Mouse (Mus musculus): Measurements from ENCODE around the gene Ddb2. TPM values are rescaled to one million over a fixed set of nuclear protein-coding genes. Genes with fewer than 3 reads are reported as not detected.

Gene Ddb2
- 1 to 10 TPM; 5.4 to 6.7 TPM for total RNA-seq (2021)

GRCm38 (mm10) chr2:91236601-91237510, at the start of gene Ddb2:
Gene Ddb2, minus strand, starts transcription at chr2:91236982.
- intact Hi-C loops (cut with DNase I): loop anchor here (5.0 kb wide), 1 partner anchor 120 kb away; the partner anchor contains the start of gene Mybpc3
- peak; percentile 93 to 95 for DNase-seq

- intact Hi-C loops (cut with DNase I): loop anchor here (1.0 to 5.0 kb wide), 2 partner anchors 171 to 195 kb away; partner anchors contain the start of gene Lrp4
- DNase-seq: peak; percentile 84 to 90
Observed at GRCm38 (mm10) chr2:91285885-91286505, 49.2 kb upstream of the Ddb2 start.

- intact Hi-C loops (cut with DNase I): loop anchor here (5.0 kb wide), 1 partner anchor 173 kb away; the partner anchor contains the start of gene Lrp4
- DNase-seq: peak; percentile 57 to 70
Observed at GRCm38 (mm10) chr2:91284375-91285199, 47.8 kb upstream of the Ddb2 start.

DNA sequence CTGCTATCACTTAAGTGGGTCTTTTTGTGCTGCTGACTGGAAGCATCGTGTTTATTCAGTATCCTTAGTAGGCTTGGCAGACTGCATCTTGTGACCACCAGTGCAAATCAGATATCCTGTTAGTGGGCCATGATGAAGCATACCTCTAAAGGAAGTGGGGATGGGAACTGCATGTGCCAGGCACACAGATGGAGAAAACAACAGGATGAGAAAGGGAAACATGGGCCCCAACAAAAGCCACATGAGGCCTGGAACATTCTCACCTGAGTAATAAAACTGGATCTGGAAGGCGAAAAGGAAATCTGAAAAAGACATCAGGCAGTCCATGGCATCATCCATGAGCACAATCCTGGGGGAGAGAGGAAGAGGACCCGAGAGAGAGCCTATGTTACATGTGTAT, 47.2 kb upstream of the Ddb2 start:
- no peak for DNase-seq
- intact Hi-C loops (cut with DNase I): no loop called here

DNA sequence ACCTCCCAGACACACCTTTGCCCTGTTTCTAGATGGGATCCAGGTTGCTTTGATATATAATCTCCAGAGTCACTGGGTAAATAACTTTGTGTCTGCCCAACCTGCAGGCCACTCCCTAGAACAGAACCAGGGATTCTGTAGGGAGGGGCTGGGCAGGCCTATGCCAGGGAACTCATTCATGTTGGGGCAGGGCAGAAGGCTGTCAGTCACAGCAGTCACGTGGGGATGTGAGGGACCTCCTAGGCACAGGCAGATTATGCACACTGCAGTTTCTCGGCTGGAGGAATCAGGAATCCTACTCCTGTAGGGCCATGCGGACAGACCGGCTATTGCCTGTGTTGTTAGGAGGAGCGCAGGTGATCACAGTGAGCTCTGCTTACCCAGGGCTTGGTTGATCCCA, 44.6 kb upstream of the Ddb2 start:
- DNase-seq: no peak
- intact Hi-C loops (cut with DNase I): no loop called here

DNA sequence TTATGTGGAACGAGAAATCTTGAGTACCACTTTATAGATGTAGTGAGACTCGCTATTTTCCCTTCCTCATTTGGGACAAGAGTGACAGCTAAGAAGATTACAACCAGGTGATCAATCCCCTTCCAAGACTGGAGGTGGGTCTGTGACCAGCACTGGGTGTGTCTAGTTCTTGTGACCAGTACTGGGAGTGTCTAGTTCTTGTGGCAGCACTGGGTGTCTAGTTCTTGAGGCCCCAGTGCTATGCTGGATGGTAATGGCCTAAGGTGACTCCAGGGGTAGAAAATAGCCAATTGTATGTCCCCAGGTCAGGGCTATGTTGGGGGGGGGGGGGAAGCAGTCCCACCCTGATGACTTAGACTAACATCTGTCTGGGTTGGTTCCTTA, 42.6 kb upstream of the Ddb2 start:
- no peak for DNase-seq
- intact Hi-C loops (cut with DNase I): no loop called here

DNA sequence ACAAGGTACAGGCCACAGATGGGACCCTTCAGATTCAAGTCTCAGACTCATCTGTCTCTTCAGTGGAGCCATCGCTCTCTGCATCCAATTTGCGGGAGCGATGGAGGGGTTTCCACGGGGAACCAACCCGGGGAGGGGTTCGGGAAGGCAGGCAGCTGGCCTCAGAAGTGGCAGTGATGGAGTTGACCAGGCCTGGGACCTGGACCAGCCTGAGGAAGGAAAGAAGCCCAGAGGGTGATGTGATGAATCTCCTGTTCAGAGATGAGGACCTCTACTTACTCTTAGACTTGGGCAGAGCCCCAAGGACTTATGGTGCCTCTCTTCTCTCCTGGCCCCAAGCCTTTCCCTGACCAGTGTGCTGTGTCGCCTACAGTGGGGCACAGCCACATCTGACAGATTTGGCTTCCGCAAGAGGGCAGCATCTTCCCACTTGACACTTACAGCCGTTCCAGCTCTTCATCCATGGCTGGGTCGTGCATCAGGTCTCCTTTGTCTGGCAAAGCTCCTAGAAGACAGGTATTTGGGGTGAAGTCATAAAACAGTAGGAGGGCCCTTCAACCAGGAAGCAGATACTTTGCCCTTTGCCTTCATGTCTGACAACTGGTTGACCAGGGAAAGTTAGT, 42.1 kb upstream of the Ddb2 start:
- intact Hi-C loops (cut with DNase I): no loop called here
- peak; percentile 64 to 75 for DNase-seq

DNA sequence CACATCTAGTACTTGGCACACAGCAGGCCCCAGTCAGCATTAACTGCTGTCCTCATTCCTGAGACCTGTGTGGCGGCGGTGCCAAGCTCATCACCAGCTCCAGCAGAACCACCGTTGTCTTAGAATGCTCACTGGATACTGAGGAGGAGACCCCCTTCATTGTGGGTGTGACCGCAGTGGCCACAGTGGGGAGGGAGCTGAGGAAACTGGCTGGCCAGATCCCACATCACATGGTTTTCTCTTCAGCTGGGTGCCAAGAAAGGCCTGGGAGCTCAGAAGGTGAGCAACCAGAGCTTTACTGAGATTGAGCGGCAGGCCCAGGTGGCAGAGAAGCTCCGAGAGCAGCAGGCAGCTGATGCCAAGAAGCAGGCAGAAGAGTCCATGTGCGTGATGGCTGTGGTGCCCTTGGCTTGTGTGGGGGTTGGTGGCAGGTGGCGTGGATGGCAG, 32.9 kb upstream of the Ddb2 start:
- intact Hi-C loops (cut with DNase I): no loop called here
- no peak for DNase-seq

GRCm38 (mm10) chr2:91268706-91269105, 31.9 kb upstream of the Ddb2 start:
- intact Hi-C loops (cut with DNase I): no loop called here
- no peak for DNase-seq

- intact Hi-C loops (cut with DNase I): no loop called here
- DNase-seq: no peak
Observed at GRCm38 (mm10) chr2:91268042-91268441, 31.3 kb upstream of the Ddb2 start.

DNA sequence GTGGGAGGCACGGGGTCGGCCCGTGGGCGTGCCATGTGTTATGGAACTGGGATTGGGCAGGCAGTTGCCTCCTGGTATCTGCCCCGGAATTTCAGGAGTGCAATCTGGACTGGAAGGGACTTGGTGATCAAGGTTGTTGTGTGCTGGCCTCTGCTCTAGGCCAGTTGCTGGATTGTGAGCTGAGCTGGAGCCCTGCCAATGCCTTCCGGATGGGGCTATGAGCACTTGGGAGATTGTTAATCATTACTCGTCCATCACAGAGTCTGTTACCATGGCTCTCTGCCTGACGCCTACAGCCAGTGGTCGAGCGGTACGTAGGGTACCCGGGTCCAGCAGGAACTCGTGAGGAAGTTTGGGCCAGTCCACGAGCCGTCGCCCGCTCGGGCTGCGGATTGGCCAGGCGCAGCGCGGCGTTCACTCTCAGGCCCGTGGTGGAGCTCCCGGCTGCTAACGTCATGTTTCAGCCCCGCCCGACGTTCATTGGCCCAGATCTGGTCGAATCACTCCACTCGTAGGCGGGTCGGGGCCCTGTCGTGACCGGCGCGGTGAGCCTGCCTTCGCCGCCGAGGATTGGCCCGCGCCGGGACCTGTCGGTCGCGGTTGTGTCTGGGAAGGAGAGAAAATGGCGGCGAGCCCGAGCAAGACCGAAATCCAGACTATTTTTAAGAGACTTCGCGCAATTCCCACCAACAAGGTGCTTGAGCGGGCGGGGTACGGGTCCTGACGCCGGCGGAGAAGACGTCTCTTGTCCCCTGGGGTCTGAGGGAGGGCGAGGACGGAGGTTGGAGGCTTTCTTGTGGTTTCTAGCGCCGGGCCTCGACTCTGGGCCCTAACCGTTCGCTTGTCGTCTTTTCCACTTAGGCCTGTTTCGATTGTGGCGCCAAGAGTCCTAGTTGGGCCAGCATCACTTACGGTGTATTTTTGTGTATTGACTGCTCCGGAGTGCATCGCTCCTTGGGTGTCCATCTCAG, 28.2 kb upstream of the Ddb2 start, which contains the start of gene Arfgap2:
Arfgap2 (plus strand) TSS at position 264 of the 971 bp plus-strand sequence.
- peak; percentile 99 for DNase-seq
- intact Hi-C loops (cut with DNase I): no loop called here

DNA sequence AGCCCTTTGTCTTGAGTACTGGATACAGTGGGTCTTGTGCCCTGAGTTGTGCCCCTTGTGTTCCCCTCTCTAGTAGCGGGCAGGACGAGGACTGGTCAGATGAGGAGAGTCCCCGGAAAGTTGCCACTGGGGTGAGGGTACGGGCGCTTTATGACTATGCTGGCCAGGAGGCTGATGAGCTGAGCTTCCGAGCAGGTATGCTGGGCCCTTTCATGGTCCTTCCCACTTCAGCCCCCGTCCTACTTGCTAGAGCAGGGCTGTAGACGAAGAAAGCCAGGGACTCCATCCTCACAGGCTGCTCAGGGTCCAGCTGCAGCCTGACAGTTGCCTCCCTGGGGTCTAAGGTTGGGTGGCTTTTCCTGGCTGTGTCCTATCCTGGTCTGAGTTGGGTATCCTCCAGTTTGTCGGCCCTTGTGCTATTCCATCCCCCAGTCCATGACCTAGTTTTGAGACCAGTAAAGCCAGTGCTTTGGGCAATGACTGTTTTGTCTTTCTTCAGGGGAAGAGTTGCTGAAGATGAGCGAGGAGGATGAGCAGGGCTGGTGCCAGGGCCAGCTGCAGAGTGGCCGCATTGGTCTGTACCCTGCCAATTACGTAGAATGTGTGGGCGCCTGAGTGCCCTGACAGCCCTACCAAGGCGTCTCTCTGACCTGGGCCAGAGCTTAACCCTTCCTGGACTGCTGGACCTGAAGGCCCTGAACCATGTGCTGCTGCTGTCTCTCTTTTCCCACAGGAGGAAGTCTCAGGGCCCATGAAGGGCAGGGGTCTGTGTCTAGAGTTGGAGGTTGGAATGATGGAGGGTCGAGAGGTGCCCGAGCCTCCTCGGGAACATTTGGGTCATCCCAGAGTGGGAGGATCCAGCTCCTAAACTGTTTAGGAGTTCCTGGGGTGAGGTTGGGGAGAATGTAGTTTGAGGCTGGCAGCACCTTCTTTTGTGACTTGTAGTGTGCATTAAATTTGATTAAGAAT, 27.2 kb upstream of the Ddb2 start:
- intact Hi-C loops (cut with DNase I): no loop called here

GRCm38 (mm10) chr2:91259493-91259892, 22.7 kb upstream of the Ddb2 start:
- peak; percentile 48 to 61 for DNase-seq
- intact Hi-C loops (cut with DNase I): loop anchor here (5.0 kb wide), 1 partner anchor 142 kb away; the partner anchor contains the start of gene Mybpc3

More for the DNA sequence above, 27.2 kb upstream of the Ddb2 start:
- no peak for DNase-seq

GRCm38 (mm10) chr2:91258830-91259229, 22.0 kb upstream of the Ddb2 start:
- intact Hi-C loops (cut with DNase I): loop anchor here (5.0 kb wide), 1 partner anchor 142 kb away; the partner anchor contains the start of gene Mybpc3
- no peak for DNase-seq

GRCm38 (mm10) chr2:91258054-91258453, 21.3 kb upstream of the Ddb2 start:
- intact Hi-C loops (cut with DNase I): loop anchor here (5.0 kb wide), 1 partner anchor 141 kb away; the partner anchor contains the start of gene Mybpc3
- DNase-seq: peak in 1 of 2 experiments; percentile 26

GRCm38 (mm10) chr2:91257126-91257980, 20.6 kb upstream of the Ddb2 start:
- DNase-seq: peak; percentile 55 to 57
- intact Hi-C loops (cut with DNase I): loop anchor here (5.0 kb wide), 1 partner anchor 140 kb away; the partner anchor contains the start of gene Mybpc3
